Mouse (Mus musculus) forebrain, embryonic 10.5 days (tissue): ENCODE measurements around the gene Smok2a. TPM values are rescaled to one million over a fixed set of nuclear protein-coding genes. Genes with fewer than 3 reads are reported as not detected.
"Not testable (repeated sequence)": the region's sequence is repeated elsewhere in the genome, so short reads cannot be mapped to it uniquely, and the experiment has no call there.

ENCODE experiments used
- DNase-seq: peaks from one replicate; pipeline ENCODE4 v3.0.0-alpha.2; 2017; ENCODE audit warnings: low spot score; ENCODE audit errors: extremely low spot score
- H3K27ac ChIP-seq: fragments of 300-500 bp; sonication (generic); 2 replicates; pipeline ENCODE4 v1.5.1; 2016; ENCODE audit warnings: mild to moderate bottlenecking
- H3K27me3 ChIP-seq: fragments of 300-500 bp; sonication (generic); 2 replicates; pipeline ENCODE4 v1.6.1; 2016; ENCODE audit warnings: mild to moderate bottlenecking; ENCODE audit not compliant: poor library complexity, severe bottlenecking
- H3K36me3 ChIP-seq: fragments of 300-500 bp; sonication (generic); replicated peaks from 2 replicates; pipeline ENCODE4 v1.6.1; 2016; ENCODE audit warnings: mild to moderate bottlenecking, moderate library complexity
- H3K4me1 ChIP-seq: fragments of 300-500 bp; sonication (generic); 2 replicates; pipeline ENCODE4 v1.6.1; 2016
- H3K4me3 ChIP-seq: fragments of 300-500 bp; sonication (generic); 2 replicates; pipeline ENCODE4 v1.5.1; 2016; ENCODE audit warnings: mild to moderate bottlenecking, moderate library complexity
- H3K9me3 ChIP-seq: fragments of 300-500 bp; sonication (generic); 2 replicates; pipeline ENCODE4 v1.6.1; 2016; ENCODE audit warnings: mild to moderate bottlenecking, moderate library complexity
- WGBS: fragments of 180-500 bp; shearing (Covaris S2); methylation state at CpG from one replicate; pipeline ENCODE4 v1.1.7; 2016; 5-methylcytosine and 5-hydroxymethylcytosine counted together
- polyA plus RNA-seq: library from polyadenylated mRNA; unstranded; fragments of >200 nt; fragmentation: Nextera tagmentation; extraction: Ambion mirVana; gene quantifications from 2 replicates; pipeline ENCODE4 v1.2.1, GENCODE M21; 2016

The Smok2a gene
- not detected in 2 replicates for polyA plus RNA-seq

- H3K9me3 ChIP-seq: peaks cover 97% of the 10 kb centered on the region
- WGBS: 86% methylated on average over 3 of the region's 3 CpGs
- H3K27me3 ChIP-seq: no peaks in the 10 kb centered on the region
- H3K27ac ChIP-seq: no peak within 1 kb of the TSS
- no peak for DNase-seq
- H3K36me3 ChIP-seq: no peaks in the 10 kb centered on the region
- no peaks in the 10 kb centered on the region for H3K4me1 ChIP-seq
- H3K4me3 ChIP-seq: no peak within 1 kb of the TSS
These were observed at the start of gene Smok2a for GRCm38 (mm10) chr17:13220888-13221287. Gene Smok2a, plus strand, starts transcription at chr17:13221188.

- WGBS: 86% methylated on average over 6 of the region's 6 CpGs
- H3K4me3 ChIP-seq, H3K4me1 ChIP-seq: not testable (repeated sequence)
These were observed 47.4 kb upstream of the Smok2a start for GRCm38 (mm10) chr17:13173578-13173977.

GRCm38 (mm10) chr17:13174029-13174428 lies 47.0 kb upstream of the Smok2a start:
- not testable (repeated sequence) for H3K36me3 ChIP-seq, H3K4me1 ChIP-seq, H3K27me3 ChIP-seq, H3K27ac ChIP-seq, H3K4me3 ChIP-seq, DNase-seq
- H3K9me3 ChIP-seq: peaks cover 13% of the 10 kb centered on the region
- WGBS: 75% methylated on average over 2 of the region's 3 CpGs

More at GRCm38 (mm10) chr17:13173578-13173977, 47.4 kb upstream of the Smok2a start:
- not testable (repeated sequence) for H3K36me3 ChIP-seq, H3K27me3 ChIP-seq, DNase-seq, H3K27ac ChIP-seq
- H3K9me3 ChIP-seq: peaks cover 11% of the 10 kb centered on the region

- DNase-seq, H3K4me3 ChIP-seq, H3K27me3 ChIP-seq, H3K36me3 ChIP-seq, H3K4me1 ChIP-seq, H3K27ac ChIP-seq: not testable (repeated sequence)
- WGBS: no CpG with 5 or more reads among the region's 1 CpGs
- H3K9me3 ChIP-seq: peaks cover 21% of the 10 kb centered on the region
These were observed 45.4 kb upstream of the Smok2a start for GRCm38 (mm10) chr17:13175609-13176008.

- H3K4me1 ChIP-seq, H3K27ac ChIP-seq, H3K27me3 ChIP-seq, H3K4me3 ChIP-seq, H3K36me3 ChIP-seq: not testable (repeated sequence)
- WGBS: 52% methylated on average over 1 of the region's 1 CpGs
- H3K9me3 ChIP-seq: peaks cover 43% of the 10 kb centered on the region
- peak; percentile 9 for DNase-seq
These were observed 43.2 kb upstream of the Smok2a start for GRCm38 (mm10) chr17:13177796-13178195.

- H3K36me3 ChIP-seq, H3K27me3 ChIP-seq, H3K27ac ChIP-seq, H3K4me3 ChIP-seq, H3K4me1 ChIP-seq: not testable (repeated sequence)
- WGBS: 90% methylated on average over 4 of the region's 4 CpGs
- peak; percentile 8 for DNase-seq
- H3K9me3 ChIP-seq: peaks cover 51% of the 10 kb centered on the region
These were observed 42.0 kb upstream of the Smok2a start for GRCm38 (mm10) chr17:13179021-13179420.

GRCm38 (mm10) chr17:13180491-13180890 lies 40.5 kb upstream of the Smok2a start:
- H3K4me3 ChIP-seq, H3K4me1 ChIP-seq, H3K36me3 ChIP-seq, H3K27me3 ChIP-seq, DNase-seq, H3K27ac ChIP-seq: not testable (repeated sequence)
- peaks cover 57% of the 10 kb centered on the region for H3K9me3 ChIP-seq
- 92% methylated on average over 5 of the region's 5 CpGs for WGBS

- H3K27me3 ChIP-seq, DNase-seq, H3K27ac ChIP-seq, H3K36me3 ChIP-seq, H3K4me1 ChIP-seq, H3K4me3 ChIP-seq: not testable (repeated sequence)
- WGBS: 86% methylated on average over 3 of the region's 4 CpGs
- peaks cover 74% of the 10 kb centered on the region for H3K9me3 ChIP-seq
These were observed 38.3 kb upstream of the Smok2a start for GRCm38 (mm10) chr17:13182712-13183111.

- peaks cover 77% of the 10 kb centered on the region for H3K9me3 ChIP-seq
- 90% methylated on average over 5 of the region's 5 CpGs for WGBS
- not testable (repeated sequence) for DNase-seq, H3K27me3 ChIP-seq, H3K36me3 ChIP-seq, H3K4me3 ChIP-seq, H3K4me1 ChIP-seq, H3K27ac ChIP-seq
These were observed 36.5 kb upstream of the Smok2a start for GRCm38 (mm10) chr17:13184514-13184913.

- H3K36me3 ChIP-seq, H3K4me1 ChIP-seq, H3K27ac ChIP-seq, H3K27me3 ChIP-seq, DNase-seq, H3K4me3 ChIP-seq: not testable (repeated sequence)
- H3K9me3 ChIP-seq: peaks cover 72% of the 10 kb centered on the region
- WGBS: 87% methylated on average over 6 of the region's 6 CpGs
These were observed 34.4 kb upstream of the Smok2a start for GRCm38 (mm10) chr17:13186541-13186940.

- H3K27me3 ChIP-seq, H3K4me3 ChIP-seq, H3K27ac ChIP-seq, H3K4me1 ChIP-seq, DNase-seq, H3K36me3 ChIP-seq: not testable (repeated sequence)
- H3K9me3 ChIP-seq: peaks cover 70% of the 10 kb centered on the region
- 74% methylated on average over 6 of the region's 6 CpGs for WGBS
These were observed 33.4 kb upstream of the Smok2a start for GRCm38 (mm10) chr17:13187621-13188020.

- H3K27ac ChIP-seq, H3K27me3 ChIP-seq, H3K36me3 ChIP-seq, H3K4me3 ChIP-seq, H3K4me1 ChIP-seq: not testable (repeated sequence)
- 92% methylated on average over 2 of the region's 2 CpGs for WGBS
- peak; percentile 11 for DNase-seq
- peaks cover 73% of the 10 kb centered on the region for H3K9me3 ChIP-seq
These were observed 32.1 kb upstream of the Smok2a start for GRCm38 (mm10) chr17:13188846-13189245.

- DNase-seq: peak; percentile 12
- 89% methylated on average over 10 of the region's 10 CpGs for WGBS
- peaks cover 76% of the 10 kb centered on the region for H3K9me3 ChIP-seq
These were observed 30.0 kb upstream of the Smok2a start for GRCm38 (mm10) chr17:13190836-13191583.

More at GRCm38 (mm10) chr17:13190836-13191583, 30.0 kb upstream of the Smok2a start:
- H3K4me1 ChIP-seq, H3K4me3 ChIP-seq, H3K27ac ChIP-seq, H3K36me3 ChIP-seq, H3K27me3 ChIP-seq: not testable (repeated sequence)
